Mouse (Mus musculus) heart, adult 9 months (tissue): ENCODE results near the gene Gm13040.
"Not testable (repeated sequence)": the region's sequence is repeated elsewhere in the genome, so short reads cannot be mapped to it uniquely, and the experiment has no call there.

Experiments
- DNase-seq, 2 experiments: peaks; one replicate each; pipeline ENCODE4 v3.0.0; 2022; ENCODE audit warnings: low spot score in 2 of 2

Gm13040 gene

DNA sequence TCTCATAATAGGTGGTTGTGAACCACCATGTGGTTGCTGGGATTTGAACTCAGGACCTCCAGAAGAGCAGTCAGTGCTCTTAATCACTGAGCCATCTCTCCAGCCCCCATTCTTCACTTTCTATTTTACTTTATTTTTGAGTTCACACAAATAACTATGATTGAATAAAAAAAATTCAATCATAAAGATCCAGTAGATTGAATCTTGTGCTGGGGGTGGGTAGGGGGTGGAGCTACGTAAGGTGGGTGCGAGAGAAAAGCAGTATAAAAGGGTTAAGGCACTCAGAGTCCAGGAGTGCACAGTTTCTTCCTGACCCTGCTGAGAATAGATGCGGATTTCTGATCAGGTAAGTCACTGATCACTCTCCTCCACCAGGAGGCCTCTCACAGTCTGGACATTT is at the start of gene Gm13040:
Gene Gm13040 (plus strand): TSS at position 301 of the 400 bp plus-strand sequence.
- not testable (repeated sequence) for DNase-seq

DNA sequence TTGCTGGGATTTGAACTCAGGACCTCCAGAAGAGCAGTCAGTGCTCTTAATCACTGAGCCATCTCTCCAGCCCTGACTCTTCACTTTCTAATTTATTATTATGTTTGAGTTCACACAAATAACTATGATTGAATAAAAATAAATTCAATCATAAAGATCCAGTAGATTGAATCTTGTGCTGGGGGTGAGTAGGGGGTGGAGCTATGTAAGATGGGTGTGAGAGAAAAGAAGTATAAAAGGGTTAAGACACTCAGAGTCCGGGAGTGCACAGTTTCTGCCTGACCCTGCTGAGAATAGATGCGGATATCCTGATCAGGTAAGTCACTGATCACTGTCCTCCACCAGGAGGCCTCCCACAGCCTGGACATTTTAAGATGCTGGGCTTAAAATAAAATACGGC is 24.7 kb upstream of the Gm13040 start, which contains the start of gene Gm13043:
Gene Gm13043 (plus strand): TSS at position 301 of the 400 bp plus-strand sequence.
- no peak for DNase-seq

DNA sequence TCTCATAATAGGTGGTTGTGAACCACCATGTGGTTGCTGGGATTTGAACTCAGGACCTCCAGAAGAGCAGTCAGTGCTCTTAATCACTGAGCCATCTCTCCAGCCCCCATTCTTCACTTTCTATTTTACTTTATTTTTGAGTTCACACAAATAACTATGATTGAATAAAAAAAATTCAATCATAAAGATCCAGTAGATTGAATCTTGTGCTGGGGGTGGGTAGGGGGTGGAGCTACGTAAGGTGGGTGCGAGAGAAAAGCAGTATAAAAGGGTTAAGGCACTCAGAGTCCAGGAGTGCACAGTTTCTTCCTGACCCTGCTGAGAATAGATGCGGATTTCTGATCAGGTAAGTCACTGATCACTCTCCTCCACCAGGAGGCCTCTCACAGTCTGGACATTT is 15.6 kb downstream of the Gm13040 start, which contains the start of the genes BC080695 and Gm13057:
Gene BC080695 (plus strand): TSS at position 301 of the 400 bp plus-strand sequence.
Gene Gm13057 (plus strand): TSS at position 310 of the 400 bp plus-strand sequence.
- DNase-seq: not testable (repeated sequence)
